Mouse (Mus musculus): ENCODE data around the gene Fbxo17.

DNA sequence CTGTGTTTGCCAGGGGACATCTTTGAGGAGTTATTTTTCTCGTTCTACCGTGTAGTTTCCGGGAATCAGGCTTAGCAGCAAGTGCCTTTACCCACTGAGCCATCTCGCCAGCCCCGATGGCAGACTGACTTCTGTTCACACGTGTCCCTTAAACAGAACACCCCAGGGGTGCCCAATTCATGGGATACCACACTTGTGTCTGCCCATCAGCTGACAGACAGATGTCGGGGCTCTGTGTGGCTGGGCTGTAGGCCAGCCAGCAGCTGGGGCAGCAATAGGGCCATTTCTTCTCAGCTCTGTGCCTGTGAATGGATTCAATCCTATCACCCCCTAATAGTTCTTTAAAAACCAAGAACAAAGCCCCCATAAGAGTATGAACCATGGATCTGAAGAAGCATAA lies 58.5 kb downstream of the Fbxo17 start:
- TF ChIP-seq POLR2A (IDR thresholded peaks at IDR 0.05; ENCODE audit: borderline replicate concordance, control insufficient read depth, low read depth, low read length) (no peak), CTCF (IDR thresholded peaks at IDR 0.05; ENCODE audit: control insufficient read depth, insufficient read depth, low read length) (no peak)

Measured in bone marrow, adult 2 months (tissue).